Mouse (Mus musculus) brown adipose tissue, adult 24 weeks (tissue): ENCODE results near the gene Lmx1b. TPM values are rescaled to one million over a fixed set of nuclear protein-coding genes. Genes with fewer than 3 reads are reported as not detected.

Experiments used
- polyA plus RNA-seq: library from polyadenylated mRNA; stranded (reverse); fragments of >200 nt; gene quantifications from 2 replicates; pipeline ENCODE4 v1.2.4, GENCODE M21; 2012; ENCODE audit not compliant: missing spikeins, insufficient read depth, insufficient read length

Lmx1b gene
- polyA plus RNA-seq, 1 experiment = not detected

Other genes with a start within 250 kb of the Lmx1b start
- 2.9 and 3.8 TPM in 2 replicates for gene Zbtb34, start 209.2 kb downstream of the Lmx1b start, polyA plus RNA-seq
- gene Zbtb43, start 172.0 kb downstream of the Lmx1b start, polyA plus RNA-seq = 11.2 and 11.4 TPM in 2 replicates
- gene Mvb12b, start 247.4 kb upstream of the Lmx1b start, polyA plus RNA-seq = 9.0 and 11.9 TPM in 2 replicates